Mouse (Mus musculus): Measurements from ENCODE around the gene Kcnh6. TPM values are rescaled to one million over a fixed set of nuclear protein-coding genes. Genes with fewer than 3 reads are reported as not detected.

Kcnh6 gene
- total RNA-seq (2022): 1 to 10 TPM; 1.1 to 1.6 (median 1.3) TPM

GRCm38 (mm10) chr11:106007821-106008220, at the start of gene Kcnh6:
TSS of gene Kcnh6 (plus strand) at chr11:106008124.
- DNase-seq (ENCODE audit: low spot score in 2 of 2): no peak

GRCm38 (mm10) chr11:105958566-105958965, 49.4 kb upstream of the Kcnh6 start:
- no peak for DNase-seq (ENCODE audit: low spot score in 2 of 2)

DNA sequence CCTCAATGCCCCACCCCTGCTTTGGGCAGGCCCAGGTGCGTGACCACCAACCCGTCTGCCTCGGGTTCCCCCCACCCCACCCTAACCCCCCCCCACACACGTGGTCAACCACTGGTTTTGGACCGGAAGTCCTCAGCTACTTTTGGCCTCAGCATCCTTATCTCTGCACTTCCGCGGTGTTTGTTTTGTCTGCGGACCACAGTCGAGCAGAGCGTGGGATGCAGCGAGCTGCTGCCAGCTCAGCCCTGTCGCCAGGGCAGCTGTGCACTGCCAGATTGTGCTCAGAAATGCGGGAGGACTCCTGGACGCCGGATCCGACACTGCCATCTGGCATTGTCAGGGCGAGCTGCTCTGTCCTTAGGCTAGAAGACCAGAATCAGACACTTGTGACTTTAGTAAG, 48.6 kb upstream of the Kcnh6 start:
- peak; percentile 41 to 57 for DNase-seq (ENCODE audit: low spot score in 2 of 2)

GRCm38 (mm10) chr11:105964691-105965090, 43.2 kb upstream of the Kcnh6 start:
- DNase-seq (ENCODE audit: low spot score in 2 of 2): no peak

DNA sequence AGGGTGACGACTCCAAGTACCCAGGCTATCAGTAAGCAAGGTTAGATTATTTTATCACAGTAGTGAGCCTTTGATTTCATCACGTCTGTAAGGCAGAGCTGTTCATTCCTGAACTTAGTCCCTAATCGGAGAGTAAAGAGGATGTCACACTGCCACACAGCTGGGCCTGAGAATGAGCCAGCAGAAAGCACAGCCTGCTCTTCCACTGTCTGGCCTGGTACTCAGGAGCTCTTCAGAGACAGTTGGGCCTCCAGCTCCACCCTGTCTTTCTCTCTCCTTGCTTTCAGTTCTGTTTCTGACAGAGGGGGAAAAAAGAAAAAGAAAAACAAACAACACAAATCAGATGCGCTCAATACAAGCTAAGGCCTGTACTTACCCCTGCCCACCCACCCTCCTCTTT, 41.6 kb upstream of the Kcnh6 start:
- no peak for DNase-seq (ENCODE audit: low spot score in 2 of 2)

DNA sequence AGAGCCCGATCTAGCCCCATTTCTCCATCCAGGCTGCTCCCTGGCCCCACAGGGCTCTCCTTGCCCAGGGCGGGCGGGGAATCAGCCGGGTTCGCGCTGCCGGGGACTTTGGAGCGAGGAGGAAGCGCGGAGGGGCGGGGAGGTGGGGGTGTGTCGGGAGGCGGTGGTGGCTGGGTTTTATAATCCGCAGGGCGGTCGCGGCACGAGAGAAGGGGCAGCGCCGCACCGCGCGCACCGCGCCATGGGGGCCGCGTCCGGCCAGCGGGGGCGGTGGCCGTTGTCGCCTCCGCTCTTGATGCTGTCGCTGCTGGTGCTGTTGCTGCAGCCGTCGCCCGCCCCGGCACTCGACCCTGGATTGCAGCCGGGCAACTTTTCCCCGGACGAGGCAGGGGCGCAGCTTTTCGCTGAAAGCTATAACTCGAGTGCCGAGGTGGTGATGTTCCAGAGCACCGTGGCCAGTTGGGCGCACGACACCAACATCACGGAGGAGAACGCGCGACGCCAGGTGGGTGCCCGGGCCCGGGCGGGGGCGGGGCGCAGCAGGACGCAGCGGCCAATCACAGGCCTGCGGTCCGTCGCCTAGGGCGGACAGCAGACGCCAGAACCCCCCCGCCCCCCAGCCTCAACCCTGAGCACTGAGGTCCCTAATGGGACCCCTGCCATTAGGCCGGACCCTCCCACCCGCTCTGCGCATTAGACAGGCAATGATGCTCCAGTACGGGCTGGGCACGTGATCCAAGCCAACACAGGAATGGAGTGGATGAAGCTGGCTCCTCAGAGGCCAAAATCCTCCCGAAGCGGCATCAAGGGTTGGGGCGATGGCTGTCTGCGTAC, 40.0 kb upstream of the Kcnh6 start, which contains the start of gene Ace:
Gene Ace, plus strand, starts transcription at position 205 of the 834 bp plus-strand sequence.
- no peak for DNase-seq (ENCODE audit: low spot score in 2 of 2)

- no peak for DNase-seq (ENCODE audit: low spot score in 2 of 2)
Measured at GRCm38 (mm10) chr11:105968948-105969347, 39.0 kb upstream of the Kcnh6 start.

GRCm38 (mm10) chr11:105969516-105969915, 38.4 kb upstream of the Kcnh6 start:
- DNase-seq (ENCODE audit: low spot score in 2 of 2): no peak

DNA sequence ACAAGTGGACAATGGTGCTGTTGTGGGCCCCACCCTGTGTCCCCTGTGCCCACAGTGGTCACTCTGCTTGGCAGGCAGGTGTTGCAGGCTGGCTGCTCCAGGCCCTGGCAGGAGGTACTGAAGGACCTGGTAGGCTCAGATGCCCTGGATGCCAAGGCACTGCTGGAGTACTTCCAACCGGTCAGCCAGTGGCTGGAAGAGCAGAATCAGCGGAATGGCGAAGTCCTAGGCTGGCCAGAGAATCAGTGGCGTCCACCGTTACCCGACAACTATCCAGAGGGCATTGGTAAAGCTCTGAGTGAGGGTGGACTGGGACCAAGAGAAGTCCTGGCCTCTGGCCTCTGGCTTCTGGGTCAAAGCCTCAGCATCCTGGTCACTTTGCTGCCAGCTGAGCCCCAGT, 33.3 kb upstream of the Kcnh6 start:
- no peak for DNase-seq (ENCODE audit: low spot score in 2 of 2)

- DNase-seq (ENCODE audit: low spot score in 2 of 2): no peak
Measured at GRCm38 (mm10) chr11:105975050-105975449, 32.9 kb upstream of the Kcnh6 start.

- no peak for DNase-seq (ENCODE audit: low spot score in 2 of 2)
Measured at GRCm38 (mm10) chr11:105975636-105976035, 32.3 kb upstream of the Kcnh6 start.

GRCm38 (mm10) chr11:105978232-105978631, 29.7 kb upstream of the Kcnh6 start:
- no peak for DNase-seq (ENCODE audit: low spot score in 2 of 2)

DNA sequence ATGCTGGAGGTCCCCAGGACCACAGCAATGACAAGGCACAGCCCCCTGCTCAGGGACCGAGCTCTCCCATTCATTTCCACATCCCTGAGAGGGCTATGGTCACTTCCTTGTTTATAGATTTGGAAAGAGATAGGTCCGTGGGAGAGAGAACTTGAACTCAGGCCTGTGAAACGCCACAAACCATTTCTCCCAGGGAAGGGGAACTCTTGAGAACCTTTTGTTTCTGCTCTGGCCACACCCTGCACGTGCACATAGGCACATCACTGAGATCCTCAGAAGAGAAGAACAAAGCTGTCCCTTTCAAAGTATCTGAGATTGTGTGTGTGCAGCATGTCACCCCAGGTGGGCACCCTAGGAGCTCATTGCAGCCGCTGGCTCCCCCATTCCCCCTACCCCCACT, 29.3 kb upstream of the Kcnh6 start:
- no peak for DNase-seq (ENCODE audit: low spot score in 2 of 2)

DNA sequence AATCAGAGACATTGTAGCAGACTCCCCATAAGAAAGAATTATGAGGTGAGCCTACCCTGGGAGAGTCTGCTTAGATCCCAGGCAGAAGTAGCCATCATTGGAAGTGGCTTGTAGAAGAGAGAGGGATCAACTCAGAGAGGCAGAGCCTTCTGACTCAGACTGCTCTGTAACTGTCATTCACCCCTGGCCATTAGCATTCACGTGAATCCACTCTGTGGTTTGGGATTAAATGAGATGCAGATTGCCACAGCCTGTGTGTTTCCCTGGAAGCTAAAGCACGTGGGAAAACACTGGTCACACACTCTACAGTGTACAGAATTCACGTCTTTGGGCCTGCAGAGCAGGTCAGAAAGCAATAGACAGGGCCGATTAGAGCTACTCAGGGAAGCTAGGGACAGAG, 23.5 kb upstream of the Kcnh6 start:
- DNase-seq (ENCODE audit: low spot score in 2 of 2): no peak

DNA sequence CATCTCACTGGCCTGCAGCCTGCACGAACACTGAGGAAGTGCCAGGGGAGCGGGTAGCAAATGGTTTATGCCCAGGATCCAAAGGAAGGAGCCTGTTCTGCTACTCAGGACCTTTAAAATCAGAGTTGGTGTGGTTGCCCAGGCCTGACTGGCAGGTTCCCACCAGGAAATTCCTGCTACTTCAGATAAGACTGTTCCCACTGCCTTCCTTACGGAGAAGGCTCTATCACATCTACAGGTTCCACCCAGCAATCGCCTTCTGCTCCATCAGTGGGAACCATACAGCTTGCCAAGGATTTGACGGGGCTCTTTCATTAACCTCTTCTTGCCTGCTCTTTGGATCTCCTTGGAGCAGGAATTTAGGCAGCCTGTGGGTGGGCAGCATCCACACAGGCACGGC, 20.5 kb upstream of the Kcnh6 start:
- DNase-seq (ENCODE audit: low spot score in 2 of 2): no peak

GRCm38 (mm10) chr11:105989446-105989845, 18.5 kb upstream of the Kcnh6 start:
- no peak for DNase-seq (ENCODE audit: low spot score in 2 of 2)

- DNase-seq (ENCODE audit: low spot score in 2 of 2): no peak
Measured at GRCm38 (mm10) chr11:105990231-105990630, 17.7 kb upstream of the Kcnh6 start.

DNA sequence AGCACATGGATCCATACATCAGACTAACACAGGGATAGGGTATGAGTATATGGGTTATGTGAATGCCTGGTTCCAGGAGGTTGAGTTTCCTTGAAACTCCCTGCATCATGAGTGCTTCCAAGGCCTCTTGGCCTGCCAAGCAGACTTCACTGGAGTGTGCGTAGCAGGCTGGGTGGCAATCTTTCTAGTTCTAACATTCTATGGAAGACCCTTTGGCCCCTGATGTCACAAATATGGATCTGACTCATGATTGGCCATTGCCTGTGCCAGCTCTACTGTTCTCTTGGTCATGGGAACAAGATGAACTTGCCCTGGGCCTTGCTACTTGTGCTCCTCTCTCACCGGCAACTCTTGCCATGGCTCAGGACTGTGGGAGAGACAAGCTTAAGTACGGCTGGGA, 13.5 kb upstream of the Kcnh6 start, which contains the start of gene Ace3:
Gene Ace3, plus strand, starts transcription at position 301 of the 400 bp plus-strand sequence.
- no peak for DNase-seq (ENCODE audit: low spot score in 2 of 2)

- no peak for DNase-seq (ENCODE audit: low spot score in 2 of 2)
Measured at GRCm38 (mm10) chr11:106000062-106000461, 7.9 kb upstream of the Kcnh6 start.

DNA sequence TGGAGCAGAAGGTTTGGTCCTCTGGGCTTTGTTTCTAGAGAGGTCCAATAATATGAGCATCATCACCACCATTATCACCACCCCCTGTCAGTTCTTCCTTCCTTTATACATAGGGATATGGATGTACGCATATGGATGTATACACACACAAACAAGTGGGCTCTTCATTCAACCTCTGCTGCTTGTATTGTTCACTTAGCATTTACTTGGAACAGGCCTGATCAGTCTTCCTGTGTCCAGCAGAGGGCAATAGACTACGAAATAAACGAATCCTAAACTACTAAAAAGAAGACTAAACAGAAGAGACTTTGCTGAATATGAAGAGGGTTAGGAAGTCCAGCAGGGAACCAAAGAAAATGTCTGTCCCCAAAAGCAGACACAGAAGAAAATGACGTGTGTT, 6.2 kb upstream of the Kcnh6 start:
- peak in 1 of 2 experiments; percentile 28 for DNase-seq (ENCODE audit: low spot score in 2 of 2)

GRCm38 (mm10) chr11:106004576-106004975, 3.3 kb upstream of the Kcnh6 start:
- DNase-seq (ENCODE audit: low spot score in 2 of 2): no peak

DNA sequence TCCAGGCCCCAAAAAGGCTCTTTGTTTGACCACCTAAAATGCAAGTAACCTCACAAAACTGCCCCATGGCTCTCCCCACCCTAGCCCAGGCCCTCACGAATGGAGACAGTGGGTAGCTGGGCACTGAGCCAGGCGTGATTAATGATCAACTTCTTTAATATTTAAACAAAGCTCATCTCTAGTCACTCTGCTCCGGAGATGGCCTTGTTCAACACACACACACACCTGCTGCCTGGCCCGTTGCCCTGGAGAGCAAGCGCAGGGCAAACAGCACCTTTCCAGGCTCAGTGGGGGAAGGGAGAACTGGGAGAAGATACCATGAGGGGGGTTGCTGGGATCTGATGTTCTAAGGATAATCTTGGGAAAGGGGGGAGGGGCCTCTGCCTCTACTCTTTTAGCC, 2.0 kb upstream of the Kcnh6 start:
- no peak for DNase-seq (ENCODE audit: low spot score in 2 of 2)

GRCm38 (mm10) chr11:106012711-106013110, 4.8 kb downstream of the Kcnh6 start:
- DNase-seq (ENCODE audit: low spot score in 2 of 2): no peak
